Mouse (Mus musculus) WW6 (cell line): ENCODE measurements around the gene 2310002L09Rik.
"Not testable (repeated sequence)": the region's sequence is repeated elsewhere in the genome, so short reads cannot be mapped to it uniquely, and the experiment has no call there.

Experiments used
- DNase-seq: peaks from one replicate; pipeline ENCODE4 v3.0.0-alpha.2; 2013; ENCODE audit warnings: low read depth, low spot score

The 2310002L09Rik gene

GRCm38 (mm10) chr4:73950375-73950896 lies at the start of gene 2310002L09Rik:
2310002L09Rik (minus strand) TSS chr4:73950846.
- no peak for DNase-seq

GRCm38 (mm10) chr4:73980454-73980853 lies 29.8 kb upstream of the 2310002L09Rik start:
- DNase-seq, result no peak

- DNase-seq, result not testable (repeated sequence)
These were observed 30.0 kb downstream of the 2310002L09Rik start, which contains the start of gene Gm11756 for GRCm38 (mm10) chr4:73920660-73921059. Gm11756 (minus strand) TSS chr4:73920760.

GRCm38 (mm10) chr4:73905853-73906252 lies 44.8 kb downstream of the 2310002L09Rik start, which contains the start of gene Gm13871:
Gm13871 (minus strand) TSS chr4:73905953.
- not testable (repeated sequence) for DNase-seq

- DNase-seq, result not testable (repeated sequence)
These were observed 59.6 kb downstream of the 2310002L09Rik start, which contains the start of gene Gm11757 for GRCm38 (mm10) chr4:73891012-73891411. Gm11757 (minus strand) TSS chr4:73891112.
